Mouse (Mus musculus): ENCODE results near the gene Tex13c3.
"Not testable (repeated sequence)": the region's sequence is repeated elsewhere in the genome, so short reads cannot be mapped to it uniquely, and the experiment has no call there.

GRCm38 (mm10) chrX:19481219-19481618 is at the start of gene Tex13c3:
- not testable (repeated sequence) for TF ChIP-seq CTCF, EP300 (IDR thresholded peaks at IDR 0.05; ENCODE audit: low read depth)

Data from liver, embryonic 14.5 days (tissue).